Mouse (Mus musculus) kidney, postnatal 14 days (tissue): ENCODE data around the gene Itga3.
"Not testable (repeated sequence)": the region's sequence is repeated elsewhere in the genome, so short reads cannot be mapped to it uniquely, and the experiment has no call there.

Experiments used
- DNase-seq: peaks from one replicate; pipeline ENCODE4 v3.0.0; 2022; ENCODE audit warnings: mixed read lengths

Gene Itga3

GRCm38 (mm10) chr11:95027850-95028470, 48.6 kb downstream of the Itga3 start:
- DNase-seq, result no peak

- no peak for DNase-seq
Observed at GRCm38 (mm10) chr11:95026849-95027248, 49.8 kb downstream of the Itga3 start.

- DNase-seq, result no peak
Observed at GRCm38 (mm10) chr11:95026090-95026542, 50.5 kb downstream of the Itga3 start.

- no peak for DNase-seq
Observed at GRCm38 (mm10) chr11:95025227-95026012, 51.2 kb downstream of the Itga3 start.

- peak; percentile 68 for DNase-seq
Observed at GRCm38 (mm10) chr11:95024439-95025184, 52.0 kb downstream of the Itga3 start.

GRCm38 (mm10) chr11:95023481-95023880, 53.1 kb downstream of the Itga3 start:
- DNase-seq, result no peak

- DNase-seq, result no peak
Observed at GRCm38 (mm10) chr11:95022237-95022992, 54.2 kb downstream of the Itga3 start.

GRCm38 (mm10) chr11:95015484-95015883, 61.1 kb downstream of the Itga3 start:
- no peak for DNase-seq

GRCm38 (mm10) chr11:95012487-95012886, 64.1 kb downstream of the Itga3 start:
- no peak for DNase-seq

- DNase-seq, result no peak
Observed at GRCm38 (mm10) chr11:95012075-95012474, 64.5 kb downstream of the Itga3 start.

- no peak for DNase-seq
Observed at GRCm38 (mm10) chr11:95011416-95011815, 65.2 kb downstream of the Itga3 start.

GRCm38 (mm10) chr11:95010841-95011403, 65.7 kb downstream of the Itga3 start:
- not testable (repeated sequence) for DNase-seq

GRCm38 (mm10) chr11:95010141-95010739, 66.4 kb downstream of the Itga3 start:
- DNase-seq, result no peak

GRCm38 (mm10) chr11:95009629-95010014, 67.0 kb downstream of the Itga3 start, which contains the start of gene Samd14:
Gene Samd14, plus strand, starts transcription at chr11:95009879.
- peak; percentile 78 for DNase-seq

GRCm38 (mm10) chr11:95008661-95009628, 67.7 kb downstream of the Itga3 start:
- DNase-seq, result no peak

GRCm38 (mm10) chr11:95007418-95007817, 69.2 kb downstream of the Itga3 start:
- DNase-seq, result no peak

GRCm38 (mm10) chr11:95006525-95007219, 69.9 kb downstream of the Itga3 start:
- DNase-seq, result peak; percentile 88

- DNase-seq, result no peak
Observed at GRCm38 (mm10) chr11:95006038-95006437, 70.6 kb downstream of the Itga3 start.

- DNase-seq, result no peak
Observed at GRCm38 (mm10) chr11:95004937-95005198, 71.7 kb downstream of the Itga3 start.
